Mouse (Mus musculus) telencephalon, adult 2 months (tissue): Measurements from ENCODE around the gene Rufy4.

ENCODE experiments used
- DNase-seq: peaks from one replicate; pipeline ENCODE4 v3.0.0-alpha.2; 2011; ENCODE audit warnings: low read depth, low spot score

Gene Rufy4

DNA sequence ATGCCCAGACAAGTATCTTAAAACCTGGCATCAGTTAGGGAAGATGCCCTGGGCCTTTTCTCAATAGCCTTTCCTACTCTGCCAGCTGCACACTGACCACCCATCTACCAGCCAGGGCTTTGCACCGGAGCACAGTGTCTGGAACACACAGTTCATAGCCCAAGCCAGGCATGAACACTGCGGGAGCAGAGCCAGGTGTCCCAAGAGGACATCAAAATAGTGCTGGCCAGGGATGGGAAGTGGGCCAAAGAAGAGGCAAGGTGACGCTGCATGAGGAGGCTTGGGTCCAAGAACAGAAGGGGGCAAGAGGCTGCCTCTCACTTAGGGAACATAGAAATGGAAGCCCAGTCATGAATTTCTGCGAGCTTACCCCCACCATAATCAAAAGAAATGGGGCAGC is 19.7 kb upstream of the Rufy4 start:
- DNase-seq = no peak

DNA sequence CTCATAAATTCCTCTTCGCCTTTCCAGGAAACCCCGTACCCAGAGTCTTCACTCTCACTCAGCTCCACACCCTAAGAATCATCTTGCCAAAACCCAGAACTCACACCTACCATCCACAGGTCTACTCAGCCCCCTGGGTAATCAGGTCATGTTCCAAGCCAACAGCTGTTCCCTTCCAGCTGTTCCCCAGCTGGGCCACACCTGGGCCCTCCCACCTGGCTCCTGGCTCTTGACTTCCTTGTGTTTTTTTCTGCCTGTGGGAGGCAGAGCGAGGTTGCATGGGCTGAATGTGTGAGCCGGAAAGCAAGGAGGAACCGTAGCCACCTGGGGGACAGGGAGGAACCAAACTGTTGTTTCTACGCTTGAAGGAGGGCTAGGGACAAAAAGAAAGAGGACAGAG is 19.1 kb upstream of the Rufy4 start:
- DNase-seq = no peak

DNA sequence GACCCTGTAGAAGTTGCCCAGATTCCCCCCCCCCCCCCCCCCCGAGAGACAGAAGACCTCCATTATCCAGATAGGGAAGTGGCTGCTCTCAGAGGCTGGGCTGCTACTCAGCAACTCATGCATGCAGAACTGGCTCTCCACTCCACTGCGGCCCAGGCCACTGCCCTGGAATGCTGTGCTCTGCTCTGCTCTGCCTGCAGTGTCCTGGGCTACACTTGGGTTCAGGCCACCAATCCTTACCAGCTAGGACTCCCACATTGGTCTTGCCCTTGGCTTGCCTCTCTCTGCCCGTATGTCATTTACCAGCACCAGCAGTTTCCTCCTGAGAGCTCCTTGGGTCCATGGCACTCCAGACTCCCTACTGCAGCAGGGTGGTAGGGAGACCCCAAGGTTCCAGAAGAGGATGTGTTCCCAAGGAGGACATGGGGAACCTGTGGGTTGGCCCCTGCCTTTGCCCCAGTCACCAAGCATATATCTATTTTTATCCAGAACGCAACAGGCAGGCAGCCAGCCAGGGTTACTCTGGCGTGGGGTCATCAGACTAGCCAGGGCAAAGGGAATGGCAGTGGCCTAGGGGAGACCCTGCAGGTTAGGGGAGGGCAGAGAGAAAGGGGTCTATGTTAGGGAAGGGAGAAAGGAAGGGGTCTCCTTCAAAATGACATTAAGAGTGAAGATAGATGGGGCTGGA is 17.3 kb upstream of the Rufy4 start:
- DNase-seq = no peak

DNA sequence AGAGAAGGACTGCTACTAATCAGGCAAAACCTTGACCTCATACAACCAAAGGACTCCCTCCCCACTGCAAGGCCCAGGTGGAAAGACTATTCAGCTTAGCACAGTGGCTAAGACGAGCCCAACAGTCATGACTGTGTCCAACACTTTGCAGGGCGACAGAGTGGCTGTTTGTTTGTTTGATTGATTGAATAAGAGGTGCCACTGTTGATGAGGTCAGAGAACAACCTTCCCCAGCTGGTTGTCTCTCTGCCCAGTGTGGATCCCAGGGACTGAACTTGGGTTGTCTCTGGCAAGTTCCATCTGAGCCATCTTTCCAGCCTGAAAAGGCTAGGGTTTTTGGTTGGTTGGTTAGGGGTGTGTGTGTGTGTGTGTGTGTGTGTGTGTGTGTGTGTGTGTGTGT is 15.7 kb upstream of the Rufy4 start:
- no peak for DNase-seq

DNA sequence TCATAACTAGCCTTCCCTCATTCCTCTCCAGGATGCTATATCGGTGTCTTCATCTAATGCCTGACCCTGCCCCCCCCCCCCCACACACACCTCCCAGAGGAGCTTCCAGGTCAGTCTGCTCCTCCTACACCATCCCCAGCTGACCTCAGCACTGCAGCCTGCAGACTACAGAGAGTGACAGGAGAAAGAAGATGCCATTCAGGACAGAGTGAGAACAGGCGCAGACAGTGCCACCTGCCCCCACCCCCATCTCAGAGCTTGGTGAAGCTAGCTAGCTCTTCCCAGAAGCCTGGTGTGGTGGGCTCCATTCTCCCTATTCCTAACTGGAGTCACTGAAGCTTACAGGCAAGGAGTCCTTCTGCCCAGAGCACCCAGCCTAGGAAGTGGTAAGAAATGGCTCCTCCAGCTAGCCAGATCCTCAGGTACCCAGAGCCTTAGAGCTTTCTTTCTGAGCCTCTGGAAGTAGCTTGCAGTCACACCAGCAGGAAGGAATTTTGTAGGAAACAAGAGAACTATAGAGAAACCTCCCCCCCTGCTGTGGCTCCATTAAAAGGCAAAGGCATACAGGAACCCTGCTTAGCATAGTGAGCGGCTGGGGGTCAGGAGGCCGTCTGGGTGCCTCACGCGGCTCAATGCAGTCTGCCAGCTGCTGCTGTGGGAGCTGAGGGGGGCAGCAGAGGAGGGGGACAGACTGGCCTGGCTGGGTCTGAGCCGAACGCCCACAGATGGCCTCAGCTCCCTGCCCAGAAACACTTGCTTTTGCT is 14.2 kb upstream of the Rufy4 start:
- DNase-seq = no peak

DNA sequence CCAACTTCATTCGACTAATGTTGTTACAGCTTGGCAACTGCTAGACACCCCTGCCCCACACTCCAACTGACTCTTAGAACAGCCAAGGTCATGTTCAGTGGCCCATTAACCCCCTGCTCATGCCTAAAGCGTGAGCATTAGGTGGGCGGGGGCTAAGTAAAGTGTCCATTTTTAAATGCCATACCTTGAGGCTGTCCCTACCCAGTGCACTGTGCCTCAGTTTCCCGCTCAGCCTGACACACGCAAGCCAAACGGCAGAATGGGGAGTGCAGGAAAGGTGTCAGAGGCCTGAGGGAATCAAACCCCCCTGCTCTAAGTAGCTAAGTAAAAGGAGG is 13.7 kb upstream of the Rufy4 start:
- DNase-seq = no peak

DNA sequence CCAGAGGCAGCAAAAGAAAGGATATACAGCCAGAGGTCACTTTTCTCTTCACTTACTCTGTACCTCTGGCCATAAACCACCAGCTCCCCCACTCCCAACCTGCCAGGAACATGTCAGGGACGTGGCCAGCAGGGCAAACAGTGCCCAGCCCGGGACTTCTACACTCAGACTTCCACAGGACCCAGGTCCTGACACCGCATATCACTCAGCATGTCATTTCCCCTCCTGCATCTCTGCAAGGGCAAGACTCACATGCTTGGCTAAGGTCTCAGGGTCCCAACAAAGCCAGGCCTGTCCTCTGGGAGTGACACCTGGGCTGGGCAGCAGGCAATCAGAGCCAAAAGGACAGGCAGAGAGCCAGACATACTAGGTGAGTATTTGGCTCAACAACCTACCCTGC is 12.3 kb upstream of the Rufy4 start:
- DNase-seq = no peak

DNA sequence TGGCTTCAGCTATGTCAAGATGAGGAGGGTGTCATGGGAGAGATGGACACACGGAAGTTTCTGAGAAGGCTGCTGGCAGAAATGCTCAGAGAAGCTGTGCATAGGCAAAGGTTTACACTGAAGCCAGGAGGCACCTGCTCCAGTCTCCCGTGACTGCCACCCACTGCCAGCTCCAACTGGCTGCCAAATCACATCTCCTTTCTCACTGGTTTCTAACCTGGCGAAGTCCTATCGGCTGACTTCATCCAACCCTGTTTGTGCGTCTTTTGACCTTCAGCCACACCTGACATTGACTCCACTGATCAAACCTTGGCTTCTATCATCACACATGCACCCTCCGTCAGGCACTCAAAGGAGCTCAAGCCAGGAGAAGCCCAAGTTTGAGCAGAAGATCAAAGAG is 7.5 kb upstream of the Rufy4 start:
- DNase-seq = no peak

DNA sequence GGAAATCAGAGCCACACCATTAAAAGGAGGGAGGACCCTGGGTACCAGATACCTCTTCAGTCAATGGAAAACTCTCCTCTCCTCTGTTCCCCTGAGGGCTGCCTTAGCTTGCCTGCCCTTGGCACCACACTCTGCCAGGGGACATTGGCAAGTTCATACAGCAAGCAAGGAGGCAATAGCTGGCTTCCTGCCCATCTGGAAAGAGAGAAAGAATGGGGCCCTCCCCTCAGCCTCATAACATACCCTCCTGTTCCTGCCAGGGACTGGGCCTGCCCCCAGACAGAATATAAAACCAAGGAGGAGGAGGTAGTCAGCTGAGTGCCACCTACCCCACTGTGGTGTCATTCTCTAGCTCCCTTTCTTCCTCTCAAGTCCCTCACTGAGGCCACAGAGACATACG is 6.2 kb upstream of the Rufy4 start:
- no peak for DNase-seq

DNA sequence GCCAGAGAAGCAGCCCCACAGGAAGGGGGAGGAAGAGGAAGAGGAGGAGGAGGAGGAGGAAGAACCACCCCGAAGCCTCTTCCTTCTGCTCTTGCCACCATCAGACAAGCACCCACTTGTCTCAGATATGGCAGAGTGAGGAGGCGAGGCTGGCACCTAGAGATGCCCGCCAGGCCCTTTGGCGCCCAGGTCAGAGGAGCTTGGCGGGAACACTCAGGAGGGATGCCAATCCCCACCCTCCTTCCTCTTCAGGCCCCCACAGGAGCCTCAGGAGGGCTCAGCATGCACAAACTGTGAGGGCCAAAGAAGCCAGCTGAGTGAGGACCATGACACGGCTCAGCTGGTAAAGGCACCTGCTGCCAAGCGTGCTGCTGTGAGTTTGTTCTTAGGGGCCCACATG is 4.2 kb upstream of the Rufy4 start:
- DNase-seq = no peak

DNA sequence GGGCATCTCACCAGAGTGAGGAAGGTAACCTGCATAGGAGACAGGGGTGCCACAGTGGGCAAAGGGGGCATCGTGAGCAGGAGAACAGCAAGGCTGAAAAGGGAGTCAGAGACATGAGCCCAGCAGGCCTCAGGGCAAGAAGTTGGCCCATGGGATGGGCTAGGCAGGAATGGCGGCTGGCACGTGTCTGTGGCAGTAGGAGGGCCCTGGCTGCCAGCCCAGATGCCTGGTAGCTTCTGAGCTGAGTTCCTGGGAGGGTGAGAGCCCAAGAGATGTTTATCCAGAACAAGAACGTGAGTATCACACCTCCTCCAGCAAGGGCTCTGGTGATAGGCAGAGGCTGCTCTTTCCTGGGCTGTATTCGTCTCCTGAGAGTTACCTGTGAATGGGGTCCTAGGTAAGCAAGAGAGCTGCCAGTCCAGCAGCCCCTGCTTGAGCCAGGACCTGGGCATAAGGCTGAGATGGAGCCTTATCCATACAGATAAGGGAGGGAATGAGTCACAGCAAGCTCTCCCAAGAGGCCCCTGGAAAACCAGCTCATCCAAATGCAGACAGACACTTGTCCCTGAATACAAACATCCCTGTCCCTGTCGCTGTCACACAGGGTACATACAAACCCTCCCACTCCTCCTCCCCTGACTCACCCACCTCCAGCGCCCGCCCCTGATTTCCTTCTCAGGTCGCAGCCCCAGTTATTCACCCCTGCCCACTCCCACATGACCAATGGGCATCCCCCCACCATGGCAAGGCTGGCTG is 3.3 kb upstream of the Rufy4 start:
- peak; percentile 26 for DNase-seq

DNA sequence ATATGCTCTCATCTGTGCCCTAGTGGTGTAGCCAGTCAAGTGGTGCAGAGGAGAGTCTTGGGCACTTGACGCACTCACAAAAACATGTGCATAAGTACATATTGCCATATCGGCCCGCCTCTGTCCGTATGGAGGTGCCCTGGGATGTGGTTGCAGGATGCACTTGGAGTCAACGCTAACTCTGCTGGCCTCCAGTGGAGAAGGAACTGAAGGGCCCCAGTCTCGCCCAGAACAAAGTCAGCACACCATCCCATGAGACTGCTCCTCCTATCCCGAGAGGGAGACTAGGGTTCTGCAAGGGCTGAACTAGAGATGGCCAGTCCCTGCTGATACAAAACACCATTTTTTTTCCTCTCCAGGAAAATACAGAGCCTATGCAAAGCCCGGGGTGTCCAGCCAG is 2.1 kb upstream of the Rufy4 start:
- no peak for DNase-seq

DNA sequence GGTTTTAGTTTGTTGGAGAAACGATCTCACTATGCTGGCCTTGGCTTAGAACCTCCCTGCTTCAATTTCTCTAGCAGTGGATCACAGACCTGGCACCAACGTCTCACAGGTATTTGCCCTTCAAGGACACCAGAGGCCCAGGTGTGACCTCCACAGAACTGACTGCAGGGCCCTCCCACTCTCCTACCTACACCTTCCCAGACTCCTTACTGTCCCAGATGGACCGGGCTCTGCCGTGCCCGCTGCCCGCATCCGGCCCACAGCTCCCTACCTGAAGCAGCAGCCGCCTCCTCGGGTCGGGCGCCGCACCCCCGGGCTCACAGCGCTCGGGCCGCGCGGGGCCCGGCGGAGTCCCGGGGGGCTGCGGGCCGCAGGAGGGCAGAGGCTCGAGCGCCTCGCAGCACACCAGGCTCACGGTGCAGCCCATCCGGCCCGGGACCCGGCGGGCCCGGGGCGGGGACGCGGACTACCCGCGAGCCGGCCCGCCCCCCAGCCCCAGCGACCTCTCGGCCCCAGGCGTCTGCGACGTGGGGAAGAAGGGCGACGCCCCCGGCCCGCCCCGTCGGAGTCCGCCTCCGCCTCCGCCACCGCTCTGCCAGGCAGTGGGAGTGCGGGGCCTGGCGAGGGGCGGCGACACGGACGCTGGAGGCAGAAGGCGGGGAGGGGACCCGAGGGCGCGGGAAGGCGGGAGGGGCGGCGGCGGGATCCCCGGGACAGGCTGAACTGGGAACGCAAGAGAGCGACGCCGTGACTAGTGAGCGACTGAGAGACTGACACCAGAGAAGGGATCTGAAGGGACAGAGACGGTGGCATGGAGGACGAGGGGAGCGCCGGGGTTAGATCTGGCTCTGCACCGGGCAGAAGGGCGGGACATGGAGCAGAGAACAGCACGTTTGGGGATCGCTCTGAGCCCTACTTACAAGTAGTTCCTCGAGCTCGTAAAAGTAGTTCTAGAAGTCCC is 1.0 kb upstream of the Rufy4 start, which contains the start of gene Tns1:
Tns1 (minus strand) TSS at position 429 of the 961 bp plus-strand sequence.
- DNase-seq = no peak

DNA sequence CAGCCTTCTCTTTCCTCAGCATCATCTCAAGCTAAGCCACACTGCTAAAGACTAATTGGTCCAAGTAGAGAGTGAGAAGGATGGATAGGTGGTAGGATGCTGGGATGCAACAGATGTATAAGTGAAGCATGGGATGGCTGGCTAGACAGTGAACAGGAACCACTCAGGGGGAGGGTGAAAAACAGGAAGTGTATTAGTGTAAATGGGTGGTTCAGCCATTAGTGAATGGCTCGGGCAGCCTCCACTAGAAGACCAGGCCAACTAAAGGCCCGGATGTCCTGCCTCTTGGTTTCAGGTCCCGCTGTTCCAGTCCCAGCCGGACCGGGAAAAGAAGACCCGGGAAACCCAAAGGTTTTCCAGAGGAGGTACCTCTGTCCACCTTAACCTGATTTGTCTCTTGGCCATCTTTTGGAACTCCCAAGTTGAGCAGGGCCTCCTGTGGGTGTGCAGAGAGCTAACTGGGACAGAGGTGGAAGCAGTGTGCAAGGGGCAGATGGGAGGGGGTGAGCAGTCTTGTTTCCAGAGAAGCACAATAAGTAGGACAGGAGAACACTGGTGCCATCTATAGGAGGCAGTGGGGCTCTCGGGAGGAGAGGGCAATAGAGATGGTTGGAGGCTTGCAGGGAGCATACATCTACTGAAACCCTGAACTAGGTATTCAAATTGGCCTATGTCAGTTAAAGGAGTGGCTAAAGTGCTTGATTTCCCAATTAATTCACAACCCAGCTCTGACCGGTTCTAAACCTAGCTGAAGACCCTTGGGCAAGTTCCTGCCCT is 5.7 kb downstream of the Rufy4 start:
- no peak for DNase-seq

DNA sequence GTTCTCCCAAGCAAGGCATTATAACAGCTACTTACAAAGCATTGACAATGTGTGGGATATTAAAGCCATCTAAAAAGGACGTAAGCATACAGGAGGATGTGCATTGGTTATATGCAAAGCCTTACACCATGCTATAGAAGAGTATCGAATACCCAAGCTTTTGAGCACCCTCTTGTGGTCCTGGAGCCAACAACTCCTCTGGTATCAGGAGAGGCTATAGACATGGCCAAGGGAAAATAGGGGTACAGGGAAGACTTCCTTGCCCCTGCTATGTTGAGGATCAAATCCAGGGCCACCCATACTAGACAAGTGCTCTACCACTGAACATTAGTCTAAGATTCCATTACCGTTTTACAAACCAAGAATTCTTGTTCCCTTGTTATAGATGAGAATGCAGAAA is 6.7 kb downstream of the Rufy4 start:
- no peak for DNase-seq

DNA sequence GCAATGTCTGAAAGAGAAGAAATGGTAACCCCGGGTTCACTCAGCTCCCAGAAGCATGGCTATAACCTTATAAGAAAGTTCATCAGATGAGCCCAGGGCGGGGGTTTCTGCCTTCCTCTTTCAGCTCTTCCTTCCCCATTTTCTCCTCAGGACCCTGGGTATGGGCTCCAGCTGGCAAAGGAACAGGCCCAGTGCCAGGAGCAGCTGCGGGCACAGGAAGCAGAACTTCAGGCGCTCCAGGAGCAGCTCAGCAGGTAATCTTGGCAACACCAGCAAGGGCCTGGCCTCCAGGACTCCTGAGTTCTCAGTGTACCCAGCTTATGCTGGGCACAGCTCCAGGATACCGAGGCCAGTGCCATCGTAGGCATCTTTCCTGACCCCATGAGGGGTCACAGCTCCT is 8.6 kb downstream of the Rufy4 start:
- no peak for DNase-seq

DNA sequence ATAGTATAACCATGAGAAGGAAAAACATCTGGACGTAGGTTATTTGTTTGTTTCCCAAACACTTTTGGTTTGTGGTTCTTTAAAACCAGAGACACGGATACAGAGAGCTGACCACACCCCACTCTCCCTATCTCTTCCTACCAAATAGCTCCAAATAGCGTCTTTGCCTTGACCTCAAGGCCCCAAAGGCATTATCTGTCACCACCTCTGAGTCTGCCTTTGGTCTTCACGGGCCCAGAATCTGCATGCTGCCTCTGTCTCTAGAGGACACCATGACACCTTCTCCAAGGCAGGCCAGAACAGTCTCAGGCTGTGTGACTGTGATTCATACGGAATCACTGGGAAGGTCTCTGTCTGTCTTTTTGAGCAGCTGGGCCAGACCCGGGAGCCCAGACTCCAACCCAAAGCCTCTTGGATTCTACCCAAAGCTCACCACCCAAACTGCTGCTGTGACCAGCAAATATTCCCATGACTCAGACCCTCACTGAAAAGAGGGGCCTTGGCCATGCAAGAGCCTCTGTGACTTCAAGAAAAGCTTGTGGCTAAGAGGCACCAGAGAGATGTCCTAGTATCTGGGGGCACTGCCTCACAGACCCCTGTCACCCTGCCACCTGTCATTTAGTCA is 10.1 kb downstream of the Rufy4 start:
- no peak for DNase-seq

DNA sequence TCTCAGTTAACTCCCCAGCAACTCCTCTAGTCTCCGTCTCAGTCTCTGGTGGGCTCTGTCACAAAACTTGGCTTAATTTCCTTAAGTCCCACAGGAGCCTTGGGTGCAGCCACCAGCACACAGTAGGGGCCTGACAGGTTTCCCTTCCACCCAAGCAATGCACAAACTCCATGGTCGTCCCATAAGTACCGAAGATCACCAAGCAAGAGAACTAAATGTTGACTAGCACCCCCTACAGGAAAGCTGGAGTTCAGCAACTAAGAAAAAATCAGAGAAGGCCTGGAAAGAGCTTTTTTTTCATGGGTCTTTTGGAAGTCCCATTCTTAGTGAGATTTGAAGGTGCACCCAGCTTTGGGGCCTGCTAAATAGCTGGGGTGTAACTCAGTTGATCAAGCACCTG is 14.1 kb downstream of the Rufy4 start:
- no peak for DNase-seq

DNA sequence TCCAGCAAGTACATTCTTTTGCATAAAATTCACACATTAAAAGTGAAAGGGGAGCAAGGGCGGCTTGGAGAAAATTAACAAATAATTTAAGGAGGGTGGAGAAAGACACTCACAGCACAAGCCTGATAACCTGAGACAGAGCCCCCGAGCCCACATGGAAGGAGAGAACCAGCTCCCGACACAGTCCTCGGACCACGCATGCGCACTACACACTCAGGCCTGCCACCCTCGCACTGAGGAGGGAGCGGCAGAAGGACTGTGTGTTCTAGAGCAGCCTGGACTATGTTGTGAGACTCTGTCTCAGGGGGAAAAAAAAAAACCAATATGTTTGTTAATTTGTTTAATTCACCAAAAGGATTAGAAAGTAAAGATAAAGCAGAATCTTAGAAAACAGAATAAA is 16.4 kb downstream of the Rufy4 start:
- no peak for DNase-seq

DNA sequence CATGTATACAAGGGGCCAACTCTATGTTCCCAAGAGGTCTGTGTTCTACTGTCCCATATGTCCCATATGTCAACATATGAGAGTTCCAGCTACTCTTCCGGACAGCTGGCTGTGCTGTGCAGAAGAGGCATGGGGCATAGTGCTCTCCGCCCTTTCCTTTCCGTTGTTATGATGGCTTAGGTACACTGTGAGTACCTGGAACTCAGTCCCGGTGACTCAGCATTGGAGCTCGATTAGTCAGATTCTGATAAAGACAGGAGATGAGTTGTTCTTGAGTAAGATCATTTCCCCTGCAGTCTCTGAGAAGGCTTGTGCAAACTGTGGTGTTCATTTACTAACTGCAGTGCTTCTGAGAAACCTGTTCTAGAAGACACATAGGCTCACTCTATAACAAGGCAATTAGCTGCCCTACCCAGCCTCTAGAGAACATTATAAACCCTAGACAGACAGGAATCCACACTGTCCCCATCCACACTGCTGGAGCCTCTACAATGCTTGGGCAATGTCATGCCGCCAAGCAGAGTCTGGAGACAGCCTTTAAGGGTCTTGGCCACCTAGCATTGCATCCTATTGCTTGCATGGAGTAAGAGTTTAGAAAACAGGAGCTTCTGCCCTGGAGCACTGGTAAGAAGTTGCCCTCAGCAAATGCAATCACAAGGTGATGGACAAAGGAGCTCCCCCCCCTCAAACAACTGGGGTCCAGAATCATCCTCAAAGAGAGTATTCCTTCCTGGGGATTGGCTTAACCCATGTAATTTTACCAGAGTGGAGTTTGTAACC is 24.0 kb downstream of the Rufy4 start:
- no peak for DNase-seq
